Mouse (Mus musculus) embryonic facial prominence, embryonic 14.5 days (tissue): ENCODE measurements around the gene Atg10. TPM values are rescaled to one million over a fixed set of nuclear protein-coding genes. Genes with fewer than 3 reads are reported as not detected.
A peak's percentile ranks its signal among the peaks of the same experiment; 100 is the strongest.

ENCODE experiments used
- ATAC-seq: fragments of 200-750 bp; cut with Nextera tagmentation; 2 replicates; pipeline ENCODE4 v1.8.0; 2017; ENCODE audit warnings: low read depth, moderate number of reproducible peaks, moderate TSS enrichment
- DNase-seq: peaks from one replicate; pipeline ENCODE4 v3.0.0-alpha.2; 2015; ENCODE audit warnings: low spot score
- H3K27ac ChIP-seq: fragments of 300-500 bp; sonication (generic); replicated peaks from 2 replicates; pipeline ENCODE4 v1.5.1; 2014; ENCODE audit warnings: low read depth, mild to moderate bottlenecking, low read length, moderate library complexity
- H3K27me3 ChIP-seq: fragments of 300-500 bp; sonication (generic); replicated peaks from 2 replicates; pipeline ENCODE4 v1.6.1; 2014; ENCODE audit warnings: low read length; ENCODE audit not compliant: control insufficient read depth, insufficient read depth
- H3K36me3 ChIP-seq: fragments of 300-500 bp; sonication (generic); 2 replicates; pipeline ENCODE4 v1.6.1; 2014; ENCODE audit warnings: low read length, mixed read lengths; ENCODE audit not compliant: control insufficient read depth, insufficient read depth
- H3K4me1 ChIP-seq: fragments of 300-500 bp; sonication (generic); 2 replicates; pipeline ENCODE4 v1.6.1; 2014; ENCODE audit warnings: antibody characterized with exemption, low read length; ENCODE audit not compliant: control insufficient read depth, insufficient read depth
- H3K4me2 ChIP-seq: fragments of 300-500 bp; sonication (generic); 2 replicates; pipeline ENCODE4 v1.6.1; 2014; ENCODE audit warnings: low read depth, mild to moderate bottlenecking, low read length, moderate library complexity, mixed read lengths
- H3K4me3 ChIP-seq: fragments of 300-500 bp; sonication (generic); 2 replicates; pipeline ENCODE4 v1.5.1; 2014; ENCODE audit warnings: low read depth, mild to moderate bottlenecking, low read length
- H3K9ac ChIP-seq: fragments of 300-500 bp; sonication (generic); 2 replicates; pipeline ENCODE4 v1.6.1; 2014; ENCODE audit warnings: low read depth, mild to moderate bottlenecking, low read length, moderate library complexity, mixed read lengths
- H3K9me3 ChIP-seq: fragments of 300-500 bp; sonication (generic); 2 replicates; pipeline ENCODE4 v1.6.1; 2016; ENCODE audit warnings: low read length; ENCODE audit not compliant: control insufficient read depth
- WGBS: fragments of 180-500 bp; shearing (Covaris S2); extraction: QIAGEN DNeasy Blood & Tissue Kit; methylation state at CpG from one replicate; pipeline ENCODE4 v1.1.7; 2014; 5-methylcytosine and 5-hydroxymethylcytosine counted together
- polyA plus RNA-seq: library from polyadenylated mRNA; unstranded; fragments of >200 nt; fragmentation: Nextera tagmentation; extraction: Ambion mirVana; gene quantifications from 2 replicates; pipeline ENCODE4 v1.2.1, GENCODE M21; 2014

Atg10 gene
- polyA plus RNA-seq, 1 experiment from 2014 or later: 14.5 TPM

DNA sequence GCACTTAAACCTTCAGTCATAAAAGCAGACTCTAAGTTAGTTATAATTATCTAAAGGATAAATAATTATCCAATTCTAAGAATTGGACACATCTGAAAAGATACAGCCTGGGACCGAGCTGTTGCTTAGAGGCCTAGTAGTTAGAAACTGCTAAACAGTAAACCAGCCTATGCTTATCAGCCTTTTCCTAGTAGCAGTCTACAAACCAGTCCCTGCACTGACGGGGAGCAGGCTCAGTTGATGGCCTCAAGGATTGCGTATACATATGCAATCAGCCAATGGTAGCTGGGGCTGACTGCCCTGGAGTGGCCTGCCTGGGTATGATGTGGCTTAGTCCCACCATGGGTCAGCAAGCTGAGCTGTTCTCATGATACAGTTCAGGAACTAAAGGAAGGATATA lies 39.5 kb downstream of the Atg10 start:
- Histone ChIP-seq H3K4me2 (no peak overlapping the region), H3K9ac (no peak overlapping the region), H3K27me3 (no peaks in the 10 kb centered on the region), H3K36me3 (no peaks in the 10 kb centered on the region), H3K4me3 (no peak overlapping the region), H3K27ac (no peak overlapping the region), H3K9me3 (no peaks in the 10 kb centered on the region), H3K4me1 (no peaks in the 10 kb centered on the region)
- DNase-seq: no peak
- ATAC-seq: no peak
- 76% methylated on average over 3 of the region's 3 CpGs for WGBS

DNA sequence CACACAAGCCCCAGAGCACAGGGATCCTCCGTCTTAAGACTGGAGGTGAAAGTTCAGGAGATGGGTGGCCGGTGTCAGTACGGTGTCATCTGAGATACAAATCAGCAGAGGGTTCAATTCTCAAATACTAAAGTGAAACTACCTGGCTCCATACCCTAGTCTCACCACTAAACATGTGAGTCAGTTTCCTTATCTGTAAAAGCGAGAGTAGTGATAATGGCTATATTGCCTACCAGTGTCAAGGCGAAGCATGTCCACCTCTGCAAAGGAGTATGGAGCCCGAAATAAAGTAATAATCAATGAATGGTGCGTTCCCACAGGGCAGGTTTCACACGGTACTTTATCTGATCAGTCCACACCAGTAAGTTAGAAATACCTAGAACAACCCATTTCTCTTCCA lies 43.4 kb downstream of the Atg10 start:
- Histone ChIP-seq H3K4me3 (no peak overlapping the region), H3K27ac (no peak overlapping the region), H3K27me3 (no peaks in the 10 kb centered on the region), H3K4me1 (no peaks in the 10 kb centered on the region), H3K9ac (no peak overlapping the region), H3K9me3 (no peaks in the 10 kb centered on the region), H3K36me3 (no peaks in the 10 kb centered on the region), H3K4me2 (no peak overlapping the region)
- no peak for DNase-seq
- no peak for ATAC-seq
- WGBS: 93% methylated on average over 8 of the region's 8 CpGs

DNA sequence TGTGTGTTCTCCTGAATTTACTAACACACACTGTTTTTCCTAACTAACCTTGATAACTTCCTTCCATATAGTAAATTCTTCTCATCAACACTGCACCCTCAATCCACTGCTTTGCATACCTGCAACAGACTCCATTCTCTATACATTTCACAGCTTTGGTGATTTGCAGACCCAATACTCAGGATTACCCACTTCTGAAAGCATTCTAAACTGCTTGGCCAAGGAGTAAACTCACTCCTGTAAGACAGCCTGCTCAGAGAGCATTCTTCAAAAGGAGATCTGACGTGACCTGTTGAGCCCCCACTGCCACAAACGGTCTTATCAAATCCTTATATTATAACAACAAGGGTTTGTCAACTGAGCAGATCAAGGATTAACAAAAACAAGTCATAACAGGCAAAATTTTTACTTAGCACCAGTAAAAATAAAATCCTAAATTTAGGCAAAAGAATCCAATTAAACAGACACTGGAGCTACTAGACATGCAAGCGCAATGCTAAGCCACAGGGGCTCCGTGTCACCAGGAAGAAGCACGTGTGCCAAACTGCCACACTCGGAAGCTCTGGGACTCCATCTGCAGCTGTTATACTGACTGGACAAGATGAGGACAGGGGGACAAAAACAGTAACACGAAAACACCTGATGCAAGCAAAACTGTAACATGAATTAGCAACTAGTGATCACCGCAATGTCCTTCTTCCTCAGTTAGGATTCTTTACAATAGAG lies 44.4 kb downstream of the Atg10 start:
- H3K4me1 ChIP-seq: no peaks in the 10 kb centered on the region
- DNase-seq: peak; percentile 29
- ATAC-seq: no peak
- 67% methylated on average over 8 of the region's 8 CpGs for WGBS
- no peaks in the 10 kb centered on the region for H3K9me3 ChIP-seq
- H3K9ac ChIP-seq: no peak overlapping the region
- no peaks in the 10 kb centered on the region for H3K27me3 ChIP-seq
- no peak overlapping the region for H3K4me3 ChIP-seq
- H3K36me3 ChIP-seq: no peaks in the 10 kb centered on the region
- H3K27ac ChIP-seq: peak overlapping the region; percentile 19
- H3K4me2 ChIP-seq: no peak overlapping the region

DNA sequence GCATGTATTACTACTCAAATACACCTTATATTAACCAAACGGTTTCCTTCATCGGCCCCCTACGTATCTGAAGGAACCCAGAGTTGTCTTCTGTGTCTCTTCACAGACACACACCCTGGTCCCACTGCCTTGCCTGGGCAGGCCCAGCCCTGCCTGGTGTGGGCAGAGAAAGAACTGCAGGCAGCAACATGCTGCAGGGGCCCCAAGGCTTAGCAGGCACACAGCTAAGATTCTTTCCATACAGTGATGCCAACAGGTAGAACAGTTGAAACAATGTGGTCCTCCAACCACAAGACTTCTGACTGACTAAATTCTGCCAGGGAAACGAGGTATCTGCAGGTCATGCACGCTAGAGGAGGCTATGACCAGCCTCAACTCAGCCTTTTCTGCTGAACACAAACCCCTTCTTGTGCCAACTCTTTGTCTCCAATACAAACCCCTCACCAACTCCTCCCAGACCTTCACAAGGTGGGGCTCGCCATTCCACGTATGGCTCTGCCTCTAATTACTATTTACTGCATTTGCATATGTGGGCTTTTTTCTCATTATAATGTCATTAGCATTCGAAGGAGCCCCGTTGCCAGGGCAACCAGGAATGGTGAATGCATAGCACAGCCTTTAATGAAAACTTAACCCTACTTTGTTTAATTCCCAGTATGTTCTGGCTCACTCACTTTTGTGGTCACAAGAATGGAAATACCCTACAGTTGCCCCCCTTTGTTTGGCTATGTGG lies 45.2 kb downstream of the Atg10 start:
- H3K27me3 ChIP-seq: no peaks in the 10 kb centered on the region
- H3K4me1 ChIP-seq: no peaks in the 10 kb centered on the region
- DNase-seq: peak; percentile 80
- no peaks in the 10 kb centered on the region for H3K36me3 ChIP-seq
- no peak overlapping the region for H3K4me3 ChIP-seq
- H3K4me2 ChIP-seq: no peak overlapping the region
- WGBS: 41% methylated on average over 9 of the region's 9 CpGs
- ATAC-seq: peak; percentile 94
- no peaks in the 10 kb centered on the region for H3K9me3 ChIP-seq
- peak overlapping the region; percentile 19 for H3K27ac ChIP-seq
- H3K9ac ChIP-seq: no peak overlapping the region

GRCm38 (mm10) chr13:91175347-91175746 lies 48.4 kb downstream of the Atg10 start:
- Histone ChIP-seq H3K27ac (no peak overlapping the region), H3K27me3 (no peaks in the 10 kb centered on the region), H3K9ac (no peak overlapping the region), H3K4me2 (no peak overlapping the region), H3K9me3 (no peaks in the 10 kb centered on the region), H3K36me3 (no peaks in the 10 kb centered on the region), H3K4me1 (no peaks in the 10 kb centered on the region), H3K4me3 (no peak overlapping the region)
- DNase-seq: no peak
- 65% methylated on average over 3 of the region's 3 CpGs for WGBS
- ATAC-seq: no peak

DNA sequence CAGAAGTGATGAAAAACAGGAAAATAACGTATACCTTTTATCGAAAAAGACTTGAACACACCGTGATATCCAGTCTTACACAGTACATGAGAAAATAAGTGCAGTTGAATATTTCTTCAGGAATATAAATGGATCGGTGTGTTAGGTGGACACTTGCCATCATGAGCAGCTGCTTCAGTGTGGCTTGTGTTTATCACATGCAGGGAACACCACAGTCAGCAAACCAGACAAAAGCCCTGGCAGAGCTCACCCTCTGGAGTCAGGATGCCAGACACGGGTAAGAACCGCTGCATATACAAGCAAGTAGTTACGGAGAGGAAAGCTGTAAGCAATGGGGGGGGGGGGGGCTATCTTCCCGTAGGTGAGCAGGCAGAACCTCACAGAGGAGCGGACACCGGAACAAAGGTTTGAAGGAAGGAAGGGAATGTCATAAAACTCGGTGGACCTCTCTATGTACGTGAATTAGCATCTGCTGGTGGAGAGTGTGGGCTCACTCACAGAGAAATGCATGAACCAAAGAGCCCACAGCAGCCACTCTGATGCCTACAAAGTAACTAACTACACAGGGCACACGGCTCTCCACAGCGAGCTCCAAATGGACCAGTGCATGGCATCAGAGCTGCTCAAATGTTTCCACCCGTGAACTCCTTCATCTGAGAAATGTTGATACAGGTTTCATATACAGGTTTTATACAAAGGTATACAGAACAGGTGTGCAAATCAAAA lies 51.8 kb downstream of the Atg10 start:
- WGBS: 86% methylated on average over 15 of the region's 15 CpGs

GRCm38 (mm10) chr13:91171205-91171604 lies 52.6 kb downstream of the Atg10 start:
- no peaks in the 10 kb centered on the region for H3K27me3 ChIP-seq
- H3K4me2 ChIP-seq: no peak overlapping the region
- no peaks in the 10 kb centered on the region for H3K4me1 ChIP-seq
- no peak overlapping the region for H3K4me3 ChIP-seq
- WGBS: 81% methylated on average over 5 of the region's 5 CpGs
- no peak overlapping the region for H3K27ac ChIP-seq
- no peaks in the 10 kb centered on the region for H3K9me3 ChIP-seq
- ATAC-seq: no peak
- DNase-seq: no peak
- no peak overlapping the region for H3K9ac ChIP-seq
- H3K36me3 ChIP-seq: no peaks in the 10 kb centered on the region

More for the DNA sequence above, 51.8 kb downstream of the Atg10 start:
- ATAC-seq: no peak
- no peak for DNase-seq
- no peaks in the 10 kb centered on the region for H3K36me3 ChIP-seq
- H3K4me2 ChIP-seq: no peak overlapping the region
- no peak overlapping the region for H3K9ac ChIP-seq
- H3K4me1 ChIP-seq: no peaks in the 10 kb centered on the region
- H3K9me3 ChIP-seq: no peaks in the 10 kb centered on the region
- no peak overlapping the region for H3K27ac ChIP-seq
- no peak overlapping the region for H3K4me3 ChIP-seq
- H3K27me3 ChIP-seq: no peaks in the 10 kb centered on the region

- Histone ChIP-seq H3K4me3 (no peak overlapping the region), H3K36me3 (no peaks in the 10 kb centered on the region), H3K27me3 (no peaks in the 10 kb centered on the region), H3K27ac (no peak overlapping the region), H3K9me3 (no peaks in the 10 kb centered on the region), H3K9ac (no peak overlapping the region), H3K4me2 (no peak overlapping the region), H3K4me1 (peaks cover 11% of the 10 kb centered on the region; the same call in 1 of the 2 replicates)
- no peak for DNase-seq
- no peak for ATAC-seq
- 82% methylated on average over 17 of the region's 17 CpGs for WGBS
Observed at GRCm38 (mm10) chr13:91169529-91170319, 54.0 kb downstream of the Atg10 start.
